Mouse (Mus musculus) forebrain, embryonic 14.5 days (tissue): ENCODE data around the gene Akap8. TPM values are rescaled to one million over a fixed set of nuclear protein-coding genes. Genes with fewer than 3 reads are reported as not detected.

Source experiments
- ATAC-seq: fragments of 200-750 bp; cut with Nextera tagmentation; 2 replicates; pipeline ENCODE4 v1.8.0; 2017; ENCODE audit warnings: mild to moderate bottlenecking, moderate library complexity
- DNase-seq: peaks from one replicate; pipeline ENCODE4 v3.0.0-alpha.2; 2015; ENCODE audit warnings: low spot score
- H3K27ac ChIP-seq: fragments of 300-500 bp; sonication (generic); 2 replicates; pipeline ENCODE4 v1.5.1; 2014; ENCODE audit warnings: low read depth, mild to moderate bottlenecking, control low read depth, low read length, moderate library complexity
- H3K27me3 ChIP-seq: fragments of 300-500 bp; sonication (generic); replicated peaks from 2 replicates; pipeline ENCODE4 v1.6.1; 2014; ENCODE audit warnings: low read length, control low read depth, mixed read lengths; ENCODE audit not compliant: control insufficient read depth, insufficient read depth
- H3K36me3 ChIP-seq: fragments of 300-500 bp; sonication (generic); 2 replicates; pipeline ENCODE4 v1.6.1; 2014; ENCODE audit warnings: low read length, control low read depth; ENCODE audit not compliant: control insufficient read depth, insufficient read depth
- H3K4me1 ChIP-seq: fragments of 300-500 bp; sonication (generic); 2 replicates; pipeline ENCODE4 v1.6.1; 2014; ENCODE audit warnings: antibody characterized with exemption, low read length, control low read depth; ENCODE audit not compliant: control insufficient read depth, insufficient read depth
- H3K4me2 ChIP-seq: fragments of 300-500 bp; sonication (generic); 2 replicates; pipeline ENCODE4 v1.6.1; 2014; ENCODE audit warnings: mild to moderate bottlenecking, control low read depth, low read length
- H3K4me3 ChIP-seq: fragments of 300-500 bp; sonication (generic); 2 replicates; pipeline ENCODE4 v1.5.1; 2014; ENCODE audit warnings: low read depth, low read length, control low read depth
- H3K9ac ChIP-seq: fragments of 300-500 bp; sonication (generic); 2 replicates; pipeline ENCODE4 v1.6.1; 2014; ENCODE audit warnings: mild to moderate bottlenecking, low read length, control low read depth, moderate library complexity
- H3K9me3 ChIP-seq: fragments of 300-500 bp; sonication (generic); replicated peaks from 2 replicates; pipeline ENCODE4 v1.6.1; 2016; ENCODE audit warnings: low read length, control low read depth, mixed read lengths; ENCODE audit not compliant: control insufficient read depth
- WGBS: fragments of 180-500 bp; shearing (Covaris S2); extraction: QIAGEN DNeasy Blood & Tissue Kit; methylation state at CpG from one replicate; pipeline ENCODE4 v1.1.7; 2014; 5-methylcytosine and 5-hydroxymethylcytosine counted together
- polyA plus RNA-seq: library from polyadenylated mRNA; unstranded; fragments of >200 nt; fragmentation: Nextera tagmentation; extraction: Ambion mirVana; gene quantifications from 2 replicates; pipeline ENCODE4 v1.2.1, GENCODE M21; 2014

Akap8 gene
- polyA plus RNA-seq, 1 experiment from 2014 or later = 33.9 TPM

- WGBS = 96% methylated on average over 12 of the region's 12 CpGs
- Histone ChIP-seq H3K27me3 (no peaks in the 10 kb centered on the region), H3K4me2 (no peak overlapping the region), H3K9ac (no peak overlapping the region), H3K27ac (no peak overlapping the region), H3K36me3 (peaks cover 80% of the 10 kb centered on the region), H3K9me3 (no peaks in the 10 kb centered on the region), H3K4me1 (no peaks in the 10 kb centered on the region), H3K4me3 (no peak overlapping the region)
- no peak for ATAC-seq
- DNase-seq = no peak
Observed at GRCm38 (mm10) chr17:32334921-32335320, 13.9 kb upstream of the Akap8 start.

- WGBS = 90% methylated on average over 23 of the region's 31 CpGs
- Histone ChIP-seq H3K4me1 (no peaks in the 10 kb centered on the region), H3K27ac (no peak overlapping the region), H3K36me3 (peaks cover 81% of the 10 kb centered on the region), H3K9me3 (no peaks in the 10 kb centered on the region), H3K27me3 (no peaks in the 10 kb centered on the region), H3K4me3 (no peak overlapping the region), H3K9ac (no peak overlapping the region), H3K4me2 (no peak overlapping the region)
- no peak for ATAC-seq
- no peak for DNase-seq
Observed at GRCm38 (mm10) chr17:32333675-32334303, 12.8 kb upstream of the Akap8 start.

GRCm38 (mm10) chr17:32327501-32327900 lies 6.5 kb upstream of the Akap8 start:
- no peak overlapping the region for H3K9ac ChIP-seq
- no peak overlapping the region for H3K27ac ChIP-seq
- no peaks in the 10 kb centered on the region for H3K27me3 ChIP-seq
- H3K4me3 ChIP-seq = no peak overlapping the region
- H3K36me3 ChIP-seq = peaks cover 65% of the 10 kb centered on the region
- DNase-seq (no peak), ATAC-seq (no peak)
- no peaks in the 10 kb centered on the region for H3K4me1 ChIP-seq
- H3K9me3 ChIP-seq = no peaks in the 10 kb centered on the region
- H3K4me2 ChIP-seq = no peak overlapping the region

- no peaks in the 10 kb centered on the region for H3K27me3 ChIP-seq
- ATAC-seq (no peak), DNase-seq (no peak)
- no peak overlapping the region for H3K27ac ChIP-seq
- WGBS = 97% methylated on average over 1 of the region's 1 CpGs
- no peaks in the 10 kb centered on the region for H3K9me3 ChIP-seq
- H3K4me3 ChIP-seq = no peak overlapping the region
- no peak overlapping the region for H3K9ac ChIP-seq
- H3K4me2 ChIP-seq = no peak overlapping the region
- H3K36me3 ChIP-seq = peaks cover 42% of the 10 kb centered on the region
- H3K4me1 ChIP-seq = peaks cover 15% of the 10 kb centered on the region
Observed at GRCm38 (mm10) chr17:32322809-32323208, 1.8 kb upstream of the Akap8 start.

GRCm38 (mm10) chr17:32321836-32322235 lies 798 bp upstream of the Akap8 start:
- ATAC-seq (no peak), DNase-seq (no peak)
- Histone ChIP-seq H3K4me1 (peaks cover 15% of the 10 kb centered on the region), H3K27ac (peak overlapping the region; percentile 93), H3K27me3 (no peaks in the 10 kb centered on the region), H3K36me3 (peaks cover 45% of the 10 kb centered on the region), H3K9ac (peak overlapping the region; percentile 83), H3K4me3 (peak overlapping the region; percentile 95), H3K4me2 (peak overlapping the region; percentile 93), H3K9me3 (no peaks in the 10 kb centered on the region)
- WGBS = 22% methylated on average over 6 of the region's 6 CpGs

GRCm38 (mm10) chr17:32321390-32321734 lies 324 bp upstream of the Akap8 start:
- DNase-seq (no peak), ATAC-seq (peak; percentile 71)
- H3K27me3 ChIP-seq = no peaks in the 10 kb centered on the region
- H3K4me1 ChIP-seq = peaks cover 15% of the 10 kb centered on the region
- no peaks in the 10 kb centered on the region for H3K9me3 ChIP-seq
- H3K36me3 ChIP-seq = peaks cover 45% of the 10 kb centered on the region
- peak overlapping the region; percentile 93 for H3K4me2 ChIP-seq
- peak overlapping the region; percentile 83 for H3K9ac ChIP-seq
- H3K4me3 ChIP-seq = peak overlapping the region; percentile 95
- H3K27ac ChIP-seq = peak overlapping the region; percentile 93
- under 1% methylated on average over 22 of the region's 23 CpGs for WGBS

GRCm38 (mm10) chr17:32319950-32320349 lies 1.1 kb downstream of the Akap8 start:
- peak overlapping the region; percentile 95 for H3K4me3 ChIP-seq
- H3K27me3 ChIP-seq = no peaks in the 10 kb centered on the region
- H3K4me2 ChIP-seq = peak overlapping the region; percentile 96
- WGBS = 0% methylated on average over 7 of the region's 7 CpGs
- H3K9ac ChIP-seq = peak overlapping the region; percentile 87
- ATAC-seq (no peak), DNase-seq (no peak)
- H3K36me3 ChIP-seq = peaks cover 48% of the 10 kb centered on the region
- H3K4me1 ChIP-seq = peaks cover 15% of the 10 kb centered on the region
- no peaks in the 10 kb centered on the region for H3K9me3 ChIP-seq
- peak overlapping the region; percentile 94; the same call in 1 of the 2 replicates for H3K27ac ChIP-seq

- ATAC-seq (no peak), DNase-seq (no peak)
- Histone ChIP-seq H3K27me3 (no peaks in the 10 kb centered on the region), H3K4me3 (no peak overlapping the region), H3K27ac (no peak overlapping the region), H3K4me1 (peaks cover 15% of the 10 kb centered on the region), H3K36me3 (peaks cover 58% of the 10 kb centered on the region), H3K9me3 (no peaks in the 10 kb centered on the region), H3K4me2 (no peak overlapping the region), H3K9ac (no peak overlapping the region)
- 93% methylated on average over 3 of the region's 3 CpGs for WGBS
Observed at GRCm38 (mm10) chr17:32317708-32318107, 3.3 kb downstream of the Akap8 start.

GRCm38 (mm10) chr17:32317032-32317431 lies 4.0 kb downstream of the Akap8 start:
- 88% methylated on average over 8 of the region's 8 CpGs for WGBS

More at GRCm38 (mm10) chr17:32317032-32317431, 4.0 kb downstream of the Akap8 start:
- no peak for ATAC-seq
- no peaks in the 10 kb centered on the region for H3K9me3 ChIP-seq
- no peak overlapping the region for H3K9ac ChIP-seq
- peaks cover 12% of the 10 kb centered on the region for H3K4me1 ChIP-seq
- no peaks in the 10 kb centered on the region for H3K27me3 ChIP-seq
- H3K4me3 ChIP-seq = no peak overlapping the region
- no peak overlapping the region for H3K27ac ChIP-seq
- H3K36me3 ChIP-seq = peaks cover 65% of the 10 kb centered on the region
- H3K4me2 ChIP-seq = no peak overlapping the region
- DNase-seq = no peak
